Mouse (Mus musculus) small intestine, adult 2 months (tissue): ENCODE measurements around the gene Dnajc2. TPM values are rescaled to one million over a fixed set of nuclear protein-coding genes. Genes with fewer than 3 reads are reported as not detected.
A peak's percentile ranks its signal among the peaks of the same experiment; 100 is the strongest.

Experiments used
- H3K27ac ChIP-seq: fragments of 200-500 bp; 2 replicates; pipeline ENCODE4 v1.5.1; 2012; ENCODE audit warnings: low read depth, low read length, control low read depth, inconsistent platforms; ENCODE audit not compliant: insufficient read depth
- H3K27me3 ChIP-seq: fragments of 200-500 bp; 2 replicates; pipeline ENCODE4 v1.6.1; 2012; ENCODE audit warnings: mild to moderate bottlenecking, moderate library complexity, low read length, inconsistent platforms; ENCODE audit not compliant: control insufficient read depth, insufficient read depth
- H3K36me3 ChIP-seq: fragments of 200-500 bp; 2 replicates; pipeline ENCODE4 v1.6.1; 2012; ENCODE audit warnings: mild to moderate bottlenecking, low read length, control low read depth, inconsistent platforms; ENCODE audit not compliant: control insufficient read depth, insufficient read depth
- H3K4me1 ChIP-seq: fragments of 200-500 bp; 2 replicates; pipeline ENCODE4 v1.6.1; 2012; ENCODE audit warnings: low read length, inconsistent platforms, mixed read lengths; ENCODE audit not compliant: control insufficient read depth, insufficient read depth, insufficient read length
- H3K4me3 ChIP-seq: fragments of 200-500 bp; 2 replicates; pipeline ENCODE4 v1.5.1; 2012; ENCODE audit warnings: low read depth, mild to moderate bottlenecking, control low read depth, inconsistent platforms, low read length, moderate library complexity
- CTCF ChIP-seq: fragments of 200-500 bp; IDR thresholded peaks from 2 replicates; pipeline ENCODE4 v1.5.1; 2012; ENCODE audit warnings: low read depth, mild to moderate bottlenecking, control low read depth, inconsistent platforms, low read length, moderate library complexity, mixed read lengths; ENCODE audit not compliant: insufficient replicate concordance, insufficient read length; ENCODE audit errors: extremely low read depth
- POLR2A ChIP-seq: fragments of 200-500 bp; IDR thresholded peaks from 2 replicates; pipeline ENCODE4 v1.6.1; 2012; ENCODE audit warnings: low read depth, mild to moderate bottlenecking, control low read depth, inconsistent platforms, low read length, moderate library complexity
- WGBS: fragments of 180-500 bp; shearing (Covaris S2); methylation state at CpG from one replicate; pipeline ENCODE4 v1.1.7; 2018; 5-methylcytosine and 5-hydroxymethylcytosine counted together
- polyA plus RNA-seq: library from polyadenylated mRNA; depleted of rRNA; stranded (reverse); fragments of >200 nt; gene quantifications from 2 replicates; pipeline ENCODE4 v1.2.3, GENCODE M21; 2012

Dnajc2 gene
- polyA plus RNA-seq, 1 experiment, result 9.2 TPM

DNA sequence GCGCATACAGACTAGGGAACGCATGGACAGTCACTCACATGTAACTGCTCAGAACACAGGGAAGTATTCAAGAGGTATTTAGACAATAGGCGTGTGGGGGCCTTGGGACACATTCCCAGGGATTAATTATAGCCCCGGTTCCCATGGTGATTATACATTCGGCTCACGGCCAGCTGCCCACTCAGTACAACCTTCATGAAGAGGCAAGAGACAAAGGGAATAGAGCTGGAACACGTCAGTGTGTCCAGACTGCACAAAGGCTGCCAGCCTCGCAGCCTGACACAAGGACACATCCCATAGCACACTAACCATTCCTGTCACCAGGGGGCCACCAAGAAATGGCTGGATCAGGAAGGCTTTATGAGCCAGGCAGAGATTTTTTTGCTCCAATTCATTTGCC lies 52.1 kb downstream of the Dnajc2 start:
- WGBS, result 21% methylated on average over 8 of the region's 8 CpGs
- H3K4me3 ChIP-seq, result no peak overlapping the region
- TF ChIP-seq CTCF (peak; percentile 43; the same call in 1 of the 2 replicates), POLR2A (no peak)
- H3K36me3 ChIP-seq, result no peaks in the 10 kb centered on the region
- H3K4me1 ChIP-seq, result peaks cover 4% of the 10 kb centered on the region; the same call in 1 of the 2 replicates
- H3K27me3 ChIP-seq, result no peaks in the 10 kb centered on the region
- H3K27ac ChIP-seq, result no peak overlapping the region

DNA sequence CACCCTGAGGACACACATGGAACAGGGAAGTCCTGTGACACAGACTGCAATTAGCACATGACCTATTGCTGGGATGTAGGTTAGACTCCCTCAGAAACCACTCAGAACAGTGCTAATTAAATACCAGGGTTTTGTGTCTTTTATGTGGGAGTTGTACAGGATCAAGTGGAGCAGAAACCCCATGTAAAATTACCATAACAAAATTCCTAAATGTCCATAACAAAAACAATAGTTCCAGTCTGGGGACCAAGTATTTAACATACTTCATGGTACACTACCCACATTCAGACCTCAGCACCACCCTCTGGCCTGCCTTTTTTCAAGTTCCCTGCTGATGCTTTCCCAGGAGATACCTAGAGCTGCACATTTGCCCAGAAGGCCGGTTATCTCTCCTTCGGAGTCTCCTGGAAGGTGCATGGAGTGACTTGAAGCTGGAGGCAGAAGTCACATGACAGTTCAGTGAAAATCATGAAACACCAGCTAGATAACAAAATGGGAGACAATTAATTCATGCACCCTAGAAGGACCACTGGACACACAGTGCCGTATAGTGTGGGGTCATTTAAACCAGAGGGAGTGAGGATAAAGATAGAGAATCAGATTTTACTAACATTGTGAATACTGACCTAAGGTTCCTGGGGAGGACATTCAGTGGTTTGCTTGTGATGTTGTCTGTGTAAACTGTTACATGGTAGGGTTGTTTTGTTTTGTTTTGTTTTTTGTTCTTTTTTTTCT lies 52.7 kb downstream of the Dnajc2 start:
- TF ChIP-seq POLR2A (no peak), CTCF (no peak)
- H3K27ac ChIP-seq, result no peak overlapping the region
- H3K36me3 ChIP-seq, result no peaks in the 10 kb centered on the region
- H3K4me3 ChIP-seq, result no peak overlapping the region
- 87% methylated on average over 3 of the region's 3 CpGs for WGBS
- H3K4me1 ChIP-seq, result no peaks in the 10 kb centered on the region
- no peaks in the 10 kb centered on the region for H3K27me3 ChIP-seq

- Histone ChIP-seq H3K27ac (no peak overlapping the region), H3K4me1 (no peaks in the 10 kb centered on the region), H3K4me3 (no peak overlapping the region), H3K27me3 (no peaks in the 10 kb centered on the region), H3K36me3 (no peaks in the 10 kb centered on the region)
- TF ChIP-seq POLR2A (no peak), CTCF (no peak)
- 85% methylated on average over 5 of the region's 5 CpGs for whole genome bisulfite sequencing
Measured at GRCm38 (mm10) chr5:21729107-21729506, 55.9 kb downstream of the Dnajc2 start.

- 63% methylated on average over 7 of the region's 7 CpGs for WGBS
- H3K27me3 ChIP-seq, result no peaks in the 10 kb centered on the region
- TF ChIP-seq CTCF, result no peak
- no peak overlapping the region for H3K4me3 ChIP-seq
- H3K36me3 ChIP-seq, result no peaks in the 10 kb centered on the region
- H3K4me1 ChIP-seq, result no peaks in the 10 kb centered on the region
- no peak overlapping the region for H3K27ac ChIP-seq
Measured at GRCm38 (mm10) chr5:21724872-21725271, 60.2 kb downstream of the Dnajc2 start.

GRCm38 (mm10) chr5:21724427-21724826 lies 60.6 kb downstream of the Dnajc2 start:
- no peaks in the 10 kb centered on the region for H3K36me3 ChIP-seq
- H3K27me3 ChIP-seq, result no peaks in the 10 kb centered on the region
- no peaks in the 10 kb centered on the region for H3K4me1 ChIP-seq
- H3K4me3 ChIP-seq, result no peak overlapping the region
- no peak overlapping the region for H3K27ac ChIP-seq
- TF ChIP-seq POLR2A (no peak), CTCF (no peak)
- 94% methylated on average over 1 of the region's 1 CpGs for WGBS

- Histone ChIP-seq H3K4me3 (no peak overlapping the region), H3K27me3 (no peaks in the 10 kb centered on the region), H3K27ac (no peak overlapping the region), H3K36me3 (no peaks in the 10 kb centered on the region), H3K4me1 (no peaks in the 10 kb centered on the region)
- WGBS, result 96% methylated on average over 2 of the region's 2 CpGs
- TF ChIP-seq CTCF, result no peak
- TF ChIP-seq POLR2A, result no peak
Measured at GRCm38 (mm10) chr5:21719209-21719608, 65.8 kb downstream of the Dnajc2 start.

DNA sequence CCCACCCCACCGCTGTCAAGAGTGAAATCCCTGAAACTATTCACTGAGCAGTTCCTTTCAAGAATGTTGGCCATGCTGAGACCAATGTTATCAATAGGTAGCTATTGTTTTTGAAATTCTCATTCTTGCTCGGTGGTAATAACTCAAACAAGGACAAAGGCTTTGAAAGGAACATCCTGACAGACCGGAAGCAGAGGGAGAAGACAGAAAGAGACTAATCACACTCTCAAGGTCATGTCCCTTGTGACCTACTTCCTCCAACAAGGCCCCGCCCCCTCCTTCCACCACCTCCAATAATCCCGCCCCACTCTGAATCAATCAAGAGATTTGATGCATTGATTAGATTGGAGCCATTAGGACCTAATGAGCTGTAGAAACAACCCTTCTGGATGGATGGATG lies 66.5 kb downstream of the Dnajc2 start:
- Histone ChIP-seq H3K36me3 (no peaks in the 10 kb centered on the region), H3K27me3 (no peaks in the 10 kb centered on the region), H3K4me1 (no peaks in the 10 kb centered on the region), H3K4me3 (no peak overlapping the region), H3K27ac (no peak overlapping the region)
- TF ChIP-seq POLR2A (no peak), CTCF (no peak)
- 90% methylated on average over 5 of the region's 5 CpGs for WGBS

- WGBS, result 92% methylated on average over 10 of the region's 10 CpGs
- H3K4me1 ChIP-seq, result no peaks in the 10 kb centered on the region; the same call in 1 of the 2 replicates
- H3K36me3 ChIP-seq, result no peaks in the 10 kb centered on the region
- H3K4me3 ChIP-seq, result no peak overlapping the region
- no peak overlapping the region for H3K27ac ChIP-seq
- TF ChIP-seq CTCF, result no peak
- no peak for TF ChIP-seq POLR2A
- no peaks in the 10 kb centered on the region for H3K27me3 ChIP-seq
Measured at GRCm38 (mm10) chr5:21717165-21717715, 67.8 kb downstream of the Dnajc2 start.
